Mouse (Mus musculus): ENCODE data around the gene Fam120b. TPM values are rescaled to one million over a fixed set of nuclear protein-coding genes. Genes with fewer than 3 reads are reported as not detected.

Gene Fam120b
- polyA plus RNA-seq, 1 experiment from 2014 or later, result 29.4 TPM

Other genes starting within 250 kb of the Fam120b start
- 6.8 and 8.5 TPM in 2 replicates for gene Dll1, start 19.3 kb upstream of the Fam120b start, polyA plus RNA-seq (2015; fragmentation: Nextera tagmentation; extraction: Ambion mirVana)
- 220 and 227 TPM in 2 replicates for gene Psmb1, start 103.5 kb downstream of the Fam120b start, polyA plus RNA-seq (2015; fragmentation: Nextera tagmentation; extraction: Ambion mirVana)
- gene Tbp, start 103.7 kb downstream of the Fam120b start, polyA plus RNA-seq (2015; fragmentation: Nextera tagmentation; extraction: Ambion mirVana), result 44.6 and 46.9 TPM in 2 replicates
- 28.9 and 41.0 TPM in 2 replicates for gene Pdcd2, start 131.1 kb downstream of the Fam120b start, polyA plus RNA-seq (2015; fragmentation: Nextera tagmentation; extraction: Ambion mirVana)
- 1.00 and 1.3 TPM in 2 replicates for gene Prdm9, start 168.2 kb downstream of the Fam120b start, polyA plus RNA-seq (2015; fragmentation: Nextera tagmentation; extraction: Ambion mirVana)

Data from limb, embryonic 15.5 days (tissue).